Mouse (Mus musculus) intestine, embryonic 16.5 days (tissue): ENCODE measurements at regions not wholly inside any gene's neighbourhood (a gene's known extent, or its start where the extent isn't known, plus 50 kb on each side); places are given as distances from the start of the nearest gene placed in this dataset.
A peak's percentile ranks its signal among the peaks of the same experiment; 100 is the strongest.

Experiments used
- ATAC-seq: fragments of 200-750 bp; cut with Nextera tagmentation; 2 replicates; pipeline ENCODE4 v1.8.0; 2017; ENCODE audit warnings: moderate TSS enrichment, moderate library complexity
- H3K27ac ChIP-seq: fragments of 300-500 bp; sonication (generic); 2 replicates; pipeline ENCODE4 v1.5.1; 2014; ENCODE audit warnings: mild to moderate bottlenecking, low read length
- H3K27me3 ChIP-seq: fragments of 300-500 bp; sonication (generic); replicated peaks from 2 replicates; pipeline ENCODE4 v1.6.1; 2014; ENCODE audit warnings: low read length, control low read depth, mixed read lengths; ENCODE audit not compliant: control insufficient read depth, insufficient read depth
- H3K36me3 ChIP-seq: fragments of 300-500 bp; sonication (generic); 2 replicates; pipeline ENCODE4 v1.6.1; 2014; ENCODE audit warnings: low read length, control low read depth; ENCODE audit not compliant: control insufficient read depth, insufficient read depth
- H3K4me1 ChIP-seq: fragments of 300-500 bp; sonication (generic); 2 replicates; pipeline ENCODE4 v1.6.1; 2014; ENCODE audit warnings: low read length, control low read depth, mixed read lengths; ENCODE audit not compliant: control insufficient read depth, insufficient read depth
- H3K4me2 ChIP-seq: fragments of 300-500 bp; sonication (generic); 2 replicates; pipeline ENCODE4 v1.6.1; 2014; ENCODE audit warnings: low read depth, low read length, control low read depth
- H3K4me3 ChIP-seq: fragments of 300-500 bp; sonication (generic); 2 replicates; pipeline ENCODE4 v1.5.1; 2014; ENCODE audit warnings: mild to moderate bottlenecking, low read length
- H3K9ac ChIP-seq: fragments of 300-500 bp; sonication (generic); 2 replicates; pipeline ENCODE4 v1.6.1; 2014; ENCODE audit warnings: low read depth, low read length
- H3K9me3 ChIP-seq: fragments of 300-500 bp; sonication (generic); 2 replicates; pipeline ENCODE4 v1.6.1; 2016; ENCODE audit warnings: low read length, control low read depth; ENCODE audit not compliant: control insufficient read depth
- WGBS: fragments of 180-500 bp; shearing (Covaris S2); extraction: QIAGEN DNeasy Blood & Tissue Kit; methylation state at CpG from one replicate; pipeline ENCODE4 v1.1.7; 2014; 5-methylcytosine and 5-hydroxymethylcytosine counted together

GRCm38 (mm10) chr5:148741267-148742004 is 187.7 kb downstream of the Katnal1 start:
- Histone ChIP-seq H3K4me2 (no peak overlapping the region), H3K4me1 (peaks cover 15% of the 10 kb centered on the region; the same call in 1 of the 2 replicates), H3K9me3 (peaks cover 8% of the 10 kb centered on the region; the same call in 1 of the 2 replicates), H3K27ac (0 out of 2 replicates have a peak overlapping the region, but pooled peaks have one; percentile 9), H3K9ac (no peak overlapping the region), H3K4me3 (no peak overlapping the region), H3K27me3 (no peaks in the 10 kb centered on the region), H3K36me3 (no peaks in the 10 kb centered on the region)
- no peak for ATAC-seq
- 81% methylated on average over 19 of the region's 19 CpGs for WGBS

GRCm38 (mm10) chr5:148740366-148741266 is 188.0 kb upstream of the Ubl3 start:
- Histone ChIP-seq H3K9me3 (peaks cover 6% of the 10 kb centered on the region; the same call in 1 of the 2 replicates), H3K4me3 (no peak overlapping the region), H3K4me1 (peaks cover 15% of the 10 kb centered on the region; the same call in 1 of the 2 replicates), H3K36me3 (no peaks in the 10 kb centered on the region), H3K4me2 (no peak overlapping the region), H3K9ac (no peak overlapping the region), H3K27me3 (no peaks in the 10 kb centered on the region), H3K27ac (0 out of 2 replicates have a peak overlapping the region, but pooled peaks have one; percentile 9)
- peak; percentile 73 for ATAC-seq
- 42% methylated on average over 15 of the region's 15 CpGs for WGBS

- no peak overlapping the region for H3K4me3 ChIP-seq
- peaks cover 15% of the 10 kb centered on the region; the same call in 1 of the 2 replicates for H3K4me1 ChIP-seq
- 70% methylated on average over 2 of the region's 2 CpGs for WGBS
- no peak for ATAC-seq
- no peaks in the 10 kb centered on the region for H3K27me3 ChIP-seq
- H3K4me2 ChIP-seq = no peak overlapping the region
- H3K9ac ChIP-seq = no peak overlapping the region
- H3K27ac ChIP-seq = no peak overlapping the region
- H3K9me3 ChIP-seq = peaks cover 5% of the 10 kb centered on the region; the same call in 1 of the 2 replicates
- H3K36me3 ChIP-seq = no peaks in the 10 kb centered on the region
Observed at GRCm38 (mm10) chr5:148739672-148740071, 187.1 kb upstream of the Ubl3 start.

GRCm38 (mm10) chr5:148739141-148739540 is 186.6 kb upstream of the Ubl3 start:
- Histone ChIP-seq H3K27me3 (no peaks in the 10 kb centered on the region), H3K9me3 (peaks cover 5% of the 10 kb centered on the region; the same call in 1 of the 2 replicates), H3K4me3 (no peak overlapping the region), H3K4me1 (peaks cover 15% of the 10 kb centered on the region; the same call in 1 of the 2 replicates), H3K4me2 (no peak overlapping the region), H3K9ac (no peak overlapping the region), H3K27ac (no peak overlapping the region), H3K36me3 (no peaks in the 10 kb centered on the region)
- WGBS = 67% methylated on average over 3 of the region's 3 CpGs
- ATAC-seq = 0 out of 2 replicates have a peak, but pooled peaks have one; percentile 32

DNA sequence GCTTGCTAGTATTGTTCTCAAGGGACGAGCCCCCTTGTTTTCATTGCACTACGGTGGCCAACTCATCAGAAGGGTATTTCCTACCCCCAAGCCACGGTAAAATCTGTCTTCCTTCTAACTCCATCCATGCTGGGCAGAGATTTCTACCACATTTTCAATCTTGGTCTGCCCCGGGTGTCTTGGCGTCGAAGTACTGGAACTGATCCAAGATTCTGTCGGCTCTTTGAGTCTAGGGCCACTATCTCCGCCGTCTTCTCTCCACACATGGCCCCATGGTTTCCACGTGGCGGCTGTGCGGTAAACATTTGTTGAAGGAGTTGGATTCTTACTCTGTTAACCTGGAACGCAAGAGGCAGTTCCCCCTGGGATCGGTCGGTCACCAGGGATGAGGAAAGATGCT is 177.0 kb upstream of the Ubl3 start:
- no peak overlapping the region for H3K9ac ChIP-seq
- no peak for ATAC-seq
- H3K27ac ChIP-seq = no peak overlapping the region
- H3K4me1 ChIP-seq = no peaks in the 10 kb centered on the region
- 78% methylated on average over 15 of the region's 15 CpGs for WGBS
- H3K9me3 ChIP-seq = no peaks in the 10 kb centered on the region
- H3K36me3 ChIP-seq = no peaks in the 10 kb centered on the region
- H3K4me3 ChIP-seq = no peak overlapping the region
- H3K27me3 ChIP-seq = no peaks in the 10 kb centered on the region
- no peak overlapping the region for H3K4me2 ChIP-seq

GRCm38 (mm10) chr5:148728492-148728891 is 175.9 kb upstream of the Ubl3 start:
- WGBS = 82% methylated on average over 1 of the region's 1 CpGs
- H3K9me3 ChIP-seq = no peaks in the 10 kb centered on the region
- H3K4me3 ChIP-seq = no peak overlapping the region
- H3K36me3 ChIP-seq = no peaks in the 10 kb centered on the region
- no peak overlapping the region for H3K4me2 ChIP-seq
- no peaks in the 10 kb centered on the region for H3K27me3 ChIP-seq
- H3K9ac ChIP-seq = no peak overlapping the region
- H3K4me1 ChIP-seq = no peaks in the 10 kb centered on the region
- ATAC-seq = no peak
- H3K27ac ChIP-seq = no peak overlapping the region

DNA sequence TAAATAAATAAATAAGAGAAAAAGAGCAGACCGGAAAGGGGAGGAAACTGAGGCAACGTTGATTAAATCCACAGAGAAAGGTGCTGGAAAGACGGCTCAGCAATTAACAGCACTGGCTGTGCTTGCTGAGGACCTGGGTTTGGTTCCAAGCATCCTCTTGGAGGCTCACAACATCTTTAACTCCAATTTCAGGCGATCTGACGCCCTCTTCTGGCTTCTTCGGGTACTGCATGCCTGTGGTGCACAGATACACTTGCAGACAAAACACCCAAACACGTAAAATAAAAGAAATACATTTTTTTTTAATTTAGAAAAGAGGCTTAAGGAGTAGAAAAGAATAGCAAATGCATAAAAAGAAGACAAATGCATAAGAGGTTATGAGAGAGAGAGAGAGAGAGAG is 173.9 kb upstream of the Ubl3 start:
- no peak overlapping the region for H3K4me3 ChIP-seq
- H3K4me1 ChIP-seq = no peaks in the 10 kb centered on the region
- WGBS = 74% methylated on average over 7 of the region's 7 CpGs
- no peaks in the 10 kb centered on the region for H3K36me3 ChIP-seq
- no peak overlapping the region for H3K4me2 ChIP-seq
- no peak for ATAC-seq
- H3K27me3 ChIP-seq = no peaks in the 10 kb centered on the region
- H3K9me3 ChIP-seq = no peaks in the 10 kb centered on the region
- H3K27ac ChIP-seq = no peak overlapping the region
- H3K9ac ChIP-seq = no peak overlapping the region

DNA sequence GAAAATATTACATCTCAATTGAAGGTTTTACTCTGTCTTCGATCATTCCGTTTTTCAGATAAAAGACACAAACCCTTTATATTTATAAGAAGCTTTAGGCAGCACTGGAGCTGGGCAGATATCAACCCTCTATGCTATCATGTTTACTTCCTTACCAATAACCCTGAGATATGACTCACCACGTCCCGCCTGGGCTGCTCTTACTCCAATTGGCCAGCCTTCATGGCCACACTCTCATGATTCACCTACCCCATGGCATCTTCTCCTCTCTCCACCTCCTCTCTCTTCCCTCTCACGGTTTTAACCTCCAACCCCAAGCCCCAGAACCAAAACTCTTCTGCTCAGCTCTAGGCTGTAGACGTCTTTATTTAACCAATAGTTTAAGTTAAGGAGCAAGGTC is 171.9 kb upstream of the Ubl3 start:
- H3K4me3 ChIP-seq = no peak overlapping the region
- ATAC-seq = no peak
- no peaks in the 10 kb centered on the region for H3K36me3 ChIP-seq
- no peak overlapping the region for H3K27ac ChIP-seq
- H3K9ac ChIP-seq = no peak overlapping the region
- no peaks in the 10 kb centered on the region for H3K9me3 ChIP-seq
- H3K4me2 ChIP-seq = no peak overlapping the region
- no peaks in the 10 kb centered on the region for H3K4me1 ChIP-seq
- no peaks in the 10 kb centered on the region for H3K27me3 ChIP-seq
- 71% methylated on average over 6 of the region's 6 CpGs for WGBS

DNA sequence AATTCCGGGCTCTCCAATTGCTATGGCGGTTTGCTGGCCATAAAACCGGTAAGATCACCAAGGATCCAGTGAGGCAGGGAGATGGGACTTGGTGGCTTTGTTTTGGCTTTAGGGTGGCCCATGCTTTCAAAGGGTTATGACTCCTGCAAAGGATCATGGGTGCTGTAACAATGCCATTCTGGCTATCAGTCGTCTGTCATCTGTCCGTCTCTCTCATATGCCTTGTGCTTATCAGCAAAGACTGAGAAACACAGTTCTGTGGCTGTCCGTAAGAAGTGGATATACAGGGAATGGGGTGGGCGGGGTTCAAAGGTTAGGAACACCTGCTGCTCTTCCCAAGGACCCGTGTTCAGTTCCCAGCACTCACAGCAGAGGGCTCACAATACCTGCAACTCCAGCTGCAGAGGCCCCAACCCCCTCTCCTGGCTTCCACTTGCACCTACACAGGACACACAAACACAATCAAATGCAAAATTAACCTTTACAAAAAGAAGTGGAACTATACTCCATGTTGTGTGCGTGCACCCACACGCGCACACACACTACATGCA is 171.2 kb upstream of the Ubl3 start:
- H3K27ac ChIP-seq = no peak overlapping the region
- H3K9me3 ChIP-seq = no peaks in the 10 kb centered on the region
- H3K27me3 ChIP-seq = no peaks in the 10 kb centered on the region
- no peak overlapping the region for H3K4me3 ChIP-seq
- H3K9ac ChIP-seq = no peak overlapping the region
- no peak for ATAC-seq
- no peak overlapping the region for H3K4me2 ChIP-seq
- WGBS = 87% methylated on average over 11 of the region's 11 CpGs
- H3K36me3 ChIP-seq = no peaks in the 10 kb centered on the region
- no peaks in the 10 kb centered on the region for H3K4me1 ChIP-seq
